Mouse (Mus musculus) olfactory bulb, adult 2 months (tissue): ENCODE results near the gene Zscan22.

ENCODE experiments used
- CTCF ChIP-seq: fragments of 200-500 bp; IDR thresholded peaks from 2 replicates; pipeline ENCODE4 v1.5.1; 2012; ENCODE audit warnings: low read depth, mild to moderate bottlenecking, low read length, moderate library complexity; ENCODE audit not compliant: insufficient read depth
- POLR2A ChIP-seq: fragments of 200-500 bp; IDR thresholded peaks from 2 replicates; pipeline ENCODE4 v1.6.1; 2012; ENCODE audit warnings: mild to moderate bottlenecking, low read depth, low read length, moderate library complexity; ENCODE audit not compliant: insufficient read depth

- no peak for TF ChIP-seq CTCF
- TF ChIP-seq POLR2A: no peak
These were observed 7.5 kb downstream of the Zscan22 start for GRCm38 (mm10) chr7:12905146-12905545.
